ENCODE assay signal across 8 mouse cellular contexts in the genomic region with DNA sequence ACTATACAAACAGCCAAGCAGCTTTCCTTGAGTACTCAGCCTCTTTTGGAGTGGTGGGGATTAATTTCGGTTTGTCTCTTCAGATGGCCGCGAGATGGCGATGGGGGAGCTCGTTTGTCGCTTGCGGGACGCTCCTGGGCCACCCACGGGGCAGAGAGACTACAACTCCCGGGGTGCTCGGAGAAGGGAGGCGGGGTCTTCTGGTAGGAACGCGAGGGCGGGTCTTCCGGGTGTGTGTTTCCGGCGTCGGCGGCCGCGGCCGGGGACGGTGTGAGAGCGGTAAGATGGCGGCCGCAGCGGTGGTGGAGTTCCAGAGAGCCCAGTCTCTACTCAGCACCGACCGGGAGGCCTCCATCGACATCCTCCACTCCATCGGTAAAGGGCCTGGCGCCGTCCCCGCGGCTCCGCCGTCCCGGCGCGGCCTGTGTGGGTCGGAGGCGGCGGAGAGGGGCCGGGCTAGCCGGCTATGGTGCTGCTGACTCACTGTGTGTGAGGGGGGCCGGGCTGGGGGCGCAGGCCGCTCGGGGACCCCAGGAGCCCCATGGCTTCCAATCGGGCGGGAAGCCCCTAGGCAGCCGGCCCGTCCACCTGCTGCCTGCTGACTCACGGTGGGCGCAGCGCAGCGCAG. TPM values are rescaled to one million over a fixed set of nuclear protein-coding genes. Genes with fewer than 3 reads are reported as not detected.
A peak's percentile ranks its signal among the peaks of the same experiment; 100 is the strongest.
DNase-seq lines count a peak whose midpoint lies in the region; ATAC-seq lines count a peak whose summit lies in the region.

A gene (plus strand): TSS at position 235 of the 628 bp plus-strand sequence.

- intact Hi-C loops in gastrocnemius, postnatal 14 days (cut with DNase I; ENCODE audit: low total_unique reads): loop anchor here (5.0 kb wide), 1 partner anchor 244 kb away; no protein-coding TSS in a partner anchor
- intact Hi-C loops in left cerebral cortex, postnatal 10 days (cut with DNase I): loop anchor here (5.0 kb wide), 1 partner anchor 244 kb away; no protein-coding TSS in a partner anchor

- peak; percentile 97 to 98 for DNase-seq in adrenal gland, adult (ENCODE audit: inconsistent age in 2 of 2, low spot score in 1 of 2)
- peak; percentile 99 for DNase-seq in embryo, embryonic 10.5 days (ENCODE audit: low spot score)
- peak; percentile 98 for DNase-seq in gastrocnemius, postnatal 14 days
- peak; percentile 94 to 98 for DNase-seq in left cerebral cortex, postnatal 10 days (ENCODE audit: extremely low spot score in 1 of 2, low spot score in 2 of 2)
- peak; percentile 96 for DNase-seq in right cerebral cortex, postnatal 25 days
- DNase-seq in urinary bladder, postnatal 4 days (ENCODE audit: low spot score in 2 of 2): peak; percentile 91 to 92

- peak; percentile 98 for ATAC-seq in inflammation-experienced regulatory T-cells, adult 6 months
- peak; percentile 98 for ATAC-seq in megakaryocyte-erythroid progenitor cell, adult 5-6 weeks (replicated peaks; ENCODE audit: low FRiP score, low TSS enrichment, poor library complexity, severe bottlenecking)

RNA-seq across cellular contexts. Expression of the gene that starts here (rescaled TPM):
- 100 to 1,000 TPM; 121 to 128 TPM for total RNA-seq in gastrocnemius, postnatal 14 days (2021)
- polyA plus RNA-seq in inflammation-experienced regulatory T-cells, adult 6 months (2017; shearing (Covaris generic)): 100 to 1,000 TPM; 287 to 345 (median 294) TPM
- 100 to 1,000 TPM; 101 to 118 TPM for total RNA-seq in left cerebral cortex, postnatal 10 days (2021)
- 130 and 137 TPM in 2 replicates for total RNA-seq in megakaryocyte-erythroid progenitor cell, adult 5-6 weeks (2014; fragmentation: Nextera tagmentation)
- 125 and 153 TPM in 2 replicates for total RNA-seq in megakaryocyte-erythroid progenitor cell, adult 5-6 weeks (2017)

Comparison
In these comparisons a context has a peak if more than half of its experiments do, and no peak if none do; other contexts are left out.
1. Peak in every context shown above with its lines: DNase-seq and ATAC-seq.